Mouse (Mus musculus): ENCODE measurements around the gene Usp21. TPM values are rescaled to one million over a fixed set of nuclear protein-coding genes. Genes with fewer than 3 reads are reported as not detected.
"Not testable (repeated sequence)": the region's sequence is repeated elsewhere in the genome, so short reads cannot be mapped to it uniquely, and the experiment has no call there.

The Usp21 gene
- polyA plus RNA-seq, 1 experiment: 79.1 TPM

DNA sequence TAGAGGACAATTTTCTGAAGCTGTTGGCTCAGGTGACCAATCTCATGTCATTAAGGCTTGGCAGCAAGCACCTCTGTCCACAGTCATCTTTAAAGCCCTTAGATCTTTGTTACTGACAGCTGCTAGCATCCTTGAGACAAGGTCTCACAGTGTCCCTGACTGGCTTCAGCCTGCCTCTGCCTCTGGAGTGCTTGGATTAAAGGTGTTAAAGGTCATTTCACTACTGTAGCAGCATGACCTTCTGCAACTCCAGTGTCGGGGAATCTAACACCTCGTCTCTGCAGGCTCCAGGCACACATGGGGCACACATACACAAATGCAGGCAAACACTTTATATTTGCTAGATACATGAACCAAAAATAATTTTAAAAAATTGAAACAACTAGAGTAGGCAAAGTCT is 37.8 kb upstream of the Usp21 start:
- no peaks in the 10 kb centered on the region for H3K36me3 ChIP-seq (ENCODE audit: control insufficient read depth, insufficient read depth, low read length)
- no peak for DNase-seq
- H3K27me3 ChIP-seq (ENCODE audit: control insufficient read depth, insufficient read depth, low read length): no peaks in the 10 kb centered on the region
- H3K4me3 ChIP-seq (ENCODE audit: control insufficient read depth, insufficient read depth, low read length): no peak overlapping the region
- TF ChIP-seq CTCF (IDR thresholded peaks at IDR 0.05; ENCODE audit: borderline replicate concordance, control insufficient read depth, extremely low read depth, insufficient read depth, low read length, poor library complexity): no peak
- no peak for TF ChIP-seq POLR2A (IDR thresholded peaks at IDR 0.05; ENCODE audit: control insufficient read depth, extremely low read depth, insufficient read depth, low read length, poor library complexity)
- no peak overlapping the region for H3K27ac ChIP-seq (ENCODE audit: control insufficient read depth, insufficient read depth, low read length)
- peaks cover 6% of the 10 kb centered on the region for H3K4me1 ChIP-seq (replicated peaks; ENCODE audit: control insufficient read depth, insufficient read depth, low read length)
- WGBS: 93% methylated on average over 2 of the region's 2 CpGs

DNA sequence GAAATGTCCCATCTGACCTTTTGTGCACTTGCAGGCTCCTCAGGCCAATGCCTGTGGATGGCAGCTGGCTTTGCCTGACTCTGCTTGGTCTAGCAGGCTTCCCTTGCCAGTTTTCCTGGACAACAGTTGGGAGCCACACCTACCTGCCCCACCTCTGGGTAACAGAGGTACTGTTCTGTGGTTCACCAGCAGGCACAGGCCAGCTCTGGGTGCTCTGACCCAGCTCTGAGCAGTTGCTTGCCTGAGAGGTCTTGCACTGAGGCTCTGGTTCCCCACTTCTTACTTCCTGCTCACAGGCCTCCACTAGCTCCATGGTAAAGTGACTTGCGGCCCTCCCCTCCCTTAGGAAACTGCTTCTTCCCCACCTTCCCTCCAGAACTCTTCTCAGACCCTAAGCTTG is 34.2 kb upstream of the Usp21 start:
- DNase-seq: no peak
- Histone ChIP-seq H3K4me1 (replicated peaks; ENCODE audit: control insufficient read depth, insufficient read depth, low read length) (no peaks in the 10 kb centered on the region), H3K36me3 (ENCODE audit: control insufficient read depth, insufficient read depth, low read length) (no peaks in the 10 kb centered on the region), H3K27me3 (ENCODE audit: control insufficient read depth, insufficient read depth, low read length) (no peaks in the 10 kb centered on the region), H3K4me3 (ENCODE audit: control insufficient read depth, insufficient read depth, low read length) (no peak overlapping the region), H3K27ac (ENCODE audit: control insufficient read depth, insufficient read depth, low read length) (no peak overlapping the region)
- no peak for TF ChIP-seq POLR2A (IDR thresholded peaks at IDR 0.05; ENCODE audit: control insufficient read depth, extremely low read depth, insufficient read depth, low read length, poor library complexity)
- TF ChIP-seq CTCF (IDR thresholded peaks at IDR 0.05; ENCODE audit: borderline replicate concordance, control insufficient read depth, extremely low read depth, insufficient read depth, low read length, poor library complexity): no peak
- WGBS: 100% methylated on average over 1 of the region's 1 CpGs

DNA sequence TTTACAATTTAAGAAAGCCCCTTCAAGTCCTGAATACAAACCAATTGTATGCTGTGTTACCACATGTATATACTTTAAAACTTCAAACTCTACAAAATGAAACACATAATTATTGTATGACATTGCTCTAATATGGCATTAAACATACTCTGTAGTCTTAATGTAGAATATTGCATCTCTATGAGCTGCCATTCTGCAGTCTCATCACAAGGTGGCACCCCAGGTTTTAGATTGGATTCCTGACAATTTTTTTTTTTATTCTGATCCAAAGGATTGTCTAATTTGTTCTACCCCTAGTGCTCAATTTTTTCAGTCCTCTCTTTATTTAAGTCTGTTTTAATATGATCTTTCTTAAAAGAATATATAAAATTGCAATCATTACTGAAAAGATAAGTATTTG is 33.6 kb upstream of the Usp21 start:
- H3K36me3 ChIP-seq (ENCODE audit: control insufficient read depth, insufficient read depth, low read length): no peaks in the 10 kb centered on the region
- no peak overlapping the region for H3K27ac ChIP-seq (ENCODE audit: control insufficient read depth, insufficient read depth, low read length)
- no peak overlapping the region for H3K4me3 ChIP-seq (ENCODE audit: control insufficient read depth, insufficient read depth, low read length)
- peak; percentile 40 for DNase-seq
- H3K4me1 ChIP-seq (replicated peaks; ENCODE audit: control insufficient read depth, insufficient read depth, low read length): no peaks in the 10 kb centered on the region
- TF ChIP-seq POLR2A (IDR thresholded peaks at IDR 0.05; ENCODE audit: control insufficient read depth, extremely low read depth, insufficient read depth, low read length, poor library complexity): no peak
- TF ChIP-seq CTCF (IDR thresholded peaks at IDR 0.05; ENCODE audit: borderline replicate concordance, control insufficient read depth, extremely low read depth, insufficient read depth, low read length, poor library complexity): no peak
- H3K27me3 ChIP-seq (ENCODE audit: control insufficient read depth, insufficient read depth, low read length): no peaks in the 10 kb centered on the region

DNA sequence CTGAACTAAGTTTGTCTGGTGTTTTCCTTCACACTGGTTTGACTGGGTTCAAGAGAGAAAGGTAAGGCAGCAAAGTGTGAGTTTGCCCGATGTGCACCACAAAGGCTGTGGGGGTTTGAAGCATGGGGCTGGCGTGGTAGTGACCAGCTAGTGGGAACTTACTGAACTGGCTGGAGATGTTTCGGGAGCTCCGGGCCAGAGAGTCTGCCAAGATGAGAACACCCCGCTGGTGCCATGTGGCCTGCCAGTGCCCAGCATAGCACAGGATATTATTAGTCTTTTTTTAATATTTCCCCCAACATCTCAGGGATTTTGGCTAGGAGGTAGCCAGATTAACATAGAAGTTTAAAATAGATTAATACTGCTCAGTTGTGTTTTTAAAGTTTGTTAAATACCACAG is 32.4 kb upstream of the Usp21 start:
- H3K27ac ChIP-seq (ENCODE audit: control insufficient read depth, insufficient read depth, low read length): no peak overlapping the region
- no peaks in the 10 kb centered on the region for H3K27me3 ChIP-seq (ENCODE audit: control insufficient read depth, insufficient read depth, low read length)
- H3K4me3 ChIP-seq (ENCODE audit: control insufficient read depth, insufficient read depth, low read length): no peak overlapping the region
- H3K4me1 ChIP-seq (replicated peaks; ENCODE audit: control insufficient read depth, insufficient read depth, low read length): no peaks in the 10 kb centered on the region
- 74% methylated on average over 5 of the region's 5 CpGs for WGBS
- TF ChIP-seq CTCF (IDR thresholded peaks at IDR 0.05; ENCODE audit: borderline replicate concordance, control insufficient read depth, extremely low read depth, insufficient read depth, low read length, poor library complexity): no peak
- TF ChIP-seq POLR2A (IDR thresholded peaks at IDR 0.05; ENCODE audit: control insufficient read depth, extremely low read depth, insufficient read depth, low read length, poor library complexity): no peak
- no peak for DNase-seq
- no peaks in the 10 kb centered on the region for H3K36me3 ChIP-seq (ENCODE audit: control insufficient read depth, insufficient read depth, low read length)

DNA sequence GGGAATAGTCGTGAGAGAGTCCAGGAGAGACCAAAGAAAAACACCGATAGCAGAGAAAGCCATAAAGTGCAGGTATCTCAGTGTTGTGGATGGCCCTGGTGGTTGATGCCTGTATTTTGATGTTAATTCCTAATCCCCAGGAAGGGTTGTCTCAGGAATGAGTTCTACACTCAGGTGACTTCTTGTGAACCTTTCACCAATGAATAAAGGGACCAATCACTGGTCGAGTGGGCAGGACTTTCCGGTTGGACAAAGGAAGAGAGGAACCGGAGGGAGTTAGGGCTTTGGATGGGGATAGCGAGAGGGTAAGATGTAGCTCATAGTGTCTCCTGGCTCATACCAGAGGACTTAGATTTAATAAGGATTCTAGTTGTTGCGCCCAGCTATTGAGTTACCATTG is 32.0 kb upstream of the Usp21 start:
- no peak for TF ChIP-seq POLR2A (IDR thresholded peaks at IDR 0.05; ENCODE audit: control insufficient read depth, extremely low read depth, insufficient read depth, low read length, poor library complexity)
- no peak for TF ChIP-seq CTCF (IDR thresholded peaks at IDR 0.05; ENCODE audit: borderline replicate concordance, control insufficient read depth, extremely low read depth, insufficient read depth, low read length, poor library complexity)
- Histone ChIP-seq H3K27me3 (ENCODE audit: control insufficient read depth, insufficient read depth, low read length) (no peaks in the 10 kb centered on the region), H3K4me1 (replicated peaks; ENCODE audit: control insufficient read depth, insufficient read depth, low read length) (no peaks in the 10 kb centered on the region), H3K4me3 (ENCODE audit: control insufficient read depth, insufficient read depth, low read length) (no peak overlapping the region), H3K36me3 (ENCODE audit: control insufficient read depth, insufficient read depth, low read length) (no peaks in the 10 kb centered on the region), H3K27ac (ENCODE audit: control insufficient read depth, insufficient read depth, low read length) (no peak overlapping the region)
- DNase-seq: no peak
- WGBS: 62% methylated on average over 7 of the region's 7 CpGs

DNA sequence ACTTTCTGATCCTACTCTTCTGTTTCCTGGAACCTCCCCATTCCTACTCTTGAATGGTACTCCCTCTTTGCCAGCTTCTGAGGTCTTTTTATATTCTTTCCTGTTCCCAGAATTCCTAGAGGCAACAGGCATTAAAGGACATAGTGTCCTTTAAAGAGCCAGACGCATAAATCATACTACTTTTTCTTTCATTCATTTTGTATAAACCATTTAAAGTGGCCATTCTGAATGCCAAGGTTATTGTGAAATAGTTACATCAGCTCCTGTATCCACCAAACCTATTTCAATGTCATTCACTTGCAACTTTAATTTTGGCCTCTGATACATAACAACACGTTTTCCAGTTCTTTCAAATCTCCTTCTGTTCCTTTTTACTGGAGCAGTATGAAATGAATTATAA is 21.5 kb upstream of the Usp21 start:
- Histone ChIP-seq H3K4me3 (ENCODE audit: control insufficient read depth, insufficient read depth, low read length) (no peak overlapping the region), H3K36me3 (ENCODE audit: control insufficient read depth, insufficient read depth, low read length) (no peaks in the 10 kb centered on the region), H3K27me3 (ENCODE audit: control insufficient read depth, insufficient read depth, low read length) (no peaks in the 10 kb centered on the region), H3K27ac (ENCODE audit: control insufficient read depth, insufficient read depth, low read length) (no peak overlapping the region), H3K4me1 (replicated peaks; ENCODE audit: control insufficient read depth, insufficient read depth, low read length) (no peaks in the 10 kb centered on the region; the same call in 1 of the 2 replicates)
- no peak for DNase-seq
- TF ChIP-seq CTCF (IDR thresholded peaks at IDR 0.05; ENCODE audit: borderline replicate concordance, control insufficient read depth, extremely low read depth, insufficient read depth, low read length, poor library complexity): no peak
- TF ChIP-seq POLR2A (IDR thresholded peaks at IDR 0.05; ENCODE audit: control insufficient read depth, extremely low read depth, insufficient read depth, low read length, poor library complexity): no peak
- 81% methylated on average over 2 of the region's 2 CpGs for WGBS

DNA sequence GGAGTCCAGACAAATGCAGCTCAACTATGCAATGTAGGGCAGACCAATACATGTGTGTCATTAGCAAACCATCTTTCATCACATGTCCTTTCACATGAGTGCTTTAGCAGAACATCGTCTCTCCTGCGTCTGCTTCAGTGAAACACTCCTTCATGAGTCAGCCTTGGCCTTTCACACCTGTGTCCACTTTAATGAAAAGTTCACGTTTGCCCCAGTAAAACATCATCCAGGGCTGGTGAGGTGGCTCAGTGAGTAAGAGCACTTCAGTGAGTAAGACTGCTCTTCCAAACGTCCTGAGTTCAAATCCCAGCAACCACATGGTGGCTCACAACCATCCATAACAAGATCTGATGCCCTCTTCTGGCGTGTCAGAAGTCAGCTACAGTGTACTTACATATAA is 18.4 kb upstream of the Usp21 start:
- H3K27me3 ChIP-seq (ENCODE audit: control insufficient read depth, insufficient read depth, low read length); H3K27ac ChIP-seq (ENCODE audit: control insufficient read depth, insufficient read depth, low read length); DNase-seq; H3K36me3 ChIP-seq (ENCODE audit: control insufficient read depth, insufficient read depth, low read length); H3K4me3 ChIP-seq (ENCODE audit: control insufficient read depth, insufficient read depth, low read length); H3K4me1 ChIP-seq (replicated peaks; ENCODE audit: control insufficient read depth, insufficient read depth, low read length): not testable (repeated sequence)
- WGBS: 84% methylated on average over 5 of the region's 5 CpGs

All from thymus, adult 2 months (tissue).